Mouse (Mus musculus) liver (tissue): ENCODE data around the gene Prkce.

Experiments used
- DNase-seq: peaks from one replicate; pipeline ENCODE4 v3.0.0-alpha.2; 2020; ENCODE audit warnings: mixed read lengths

Gene Prkce

DNA sequence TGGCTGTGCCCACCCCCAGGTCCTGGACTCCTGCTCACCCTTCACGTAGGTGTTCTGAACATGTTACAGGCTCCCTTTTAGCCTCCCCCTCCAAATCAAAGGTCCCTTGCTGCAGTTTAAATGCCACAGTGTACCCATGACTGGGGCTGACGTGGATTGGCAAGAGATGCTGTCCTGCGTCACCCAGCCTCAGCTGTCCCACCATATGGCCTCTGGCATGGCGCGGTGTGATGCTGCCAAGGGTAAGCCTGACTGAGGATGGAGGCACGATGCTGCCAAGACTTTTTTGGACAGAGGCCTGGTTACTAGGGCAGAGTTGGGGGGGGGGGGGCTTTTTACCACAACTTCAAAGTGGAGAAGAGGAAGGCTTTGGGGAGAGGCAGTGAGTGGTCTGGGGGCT, 98.5 kb downstream of the Prkce start:
- DNase-seq = no peak

DNA sequence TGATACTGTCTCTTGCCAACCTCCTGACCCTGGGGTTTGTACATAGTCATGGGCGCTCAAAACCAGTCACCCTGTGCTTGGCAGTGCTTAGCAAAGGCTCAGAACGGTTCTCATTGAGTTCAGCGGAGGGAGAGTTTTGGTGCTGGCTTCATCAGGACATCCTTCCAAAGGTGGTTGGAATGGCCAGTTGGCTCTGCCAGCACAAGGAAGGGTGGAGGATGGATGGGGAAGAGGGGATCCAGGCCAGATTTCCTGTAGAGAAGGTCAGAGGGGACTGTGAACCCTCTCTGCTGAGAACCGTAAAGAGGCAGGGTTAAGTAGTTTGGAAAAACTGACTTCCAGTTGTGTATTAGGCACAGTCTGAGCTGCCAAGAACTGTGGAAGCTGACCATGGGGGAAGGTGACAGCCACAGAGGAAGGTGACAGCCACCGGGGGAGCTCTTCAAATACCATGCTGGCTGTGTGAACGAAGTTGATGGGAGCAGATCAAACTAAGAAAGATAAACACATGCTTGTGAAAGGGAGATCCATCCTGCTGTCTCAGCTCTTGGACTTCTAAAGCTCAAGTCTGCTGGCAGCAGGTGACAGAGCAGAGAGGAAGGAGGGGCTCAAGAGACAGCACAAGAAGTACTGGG, 99.7 kb downstream of the Prkce start:
- DNase-seq = no peak

DNA sequence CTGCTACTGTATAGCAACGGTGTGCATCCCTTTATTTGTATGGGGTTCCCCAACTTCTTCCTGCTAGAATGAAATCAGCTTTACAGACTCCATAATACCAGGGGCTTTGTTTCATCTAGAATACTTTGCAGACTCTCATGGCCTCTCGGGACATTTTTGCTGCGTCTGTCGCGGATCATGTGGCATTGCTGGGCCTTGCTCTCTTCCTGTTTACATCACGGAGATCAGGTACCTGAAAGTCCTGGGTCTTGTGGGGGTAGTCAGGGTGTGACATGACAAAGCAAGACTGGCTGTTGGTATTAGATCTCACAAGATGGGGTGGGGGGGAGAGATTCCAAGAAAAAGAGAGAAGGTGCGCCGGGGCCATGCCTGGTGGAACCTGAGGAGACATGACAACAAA, 102.1 kb downstream of the Prkce start:
- DNase-seq = no peak

DNA sequence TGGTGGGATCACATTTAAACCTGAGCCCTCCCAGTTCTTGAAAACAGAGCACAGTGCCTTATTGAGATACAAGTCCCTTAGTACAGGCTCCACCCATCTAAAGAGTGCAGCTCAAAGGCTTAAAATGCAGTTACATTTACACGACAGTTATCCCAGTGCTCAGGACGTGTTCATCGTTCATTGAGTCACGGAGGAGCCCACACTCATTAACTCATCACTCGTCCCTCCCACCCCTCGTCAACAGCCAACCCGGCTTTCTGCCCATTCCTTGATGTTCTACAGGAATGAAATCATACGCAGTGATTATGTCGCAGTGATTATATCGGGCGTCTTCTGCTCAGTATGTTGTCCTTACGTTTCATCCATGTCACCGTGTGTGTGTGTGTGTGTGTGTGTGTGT, 102.9 kb downstream of the Prkce start:
- DNase-seq = no peak

DNA sequence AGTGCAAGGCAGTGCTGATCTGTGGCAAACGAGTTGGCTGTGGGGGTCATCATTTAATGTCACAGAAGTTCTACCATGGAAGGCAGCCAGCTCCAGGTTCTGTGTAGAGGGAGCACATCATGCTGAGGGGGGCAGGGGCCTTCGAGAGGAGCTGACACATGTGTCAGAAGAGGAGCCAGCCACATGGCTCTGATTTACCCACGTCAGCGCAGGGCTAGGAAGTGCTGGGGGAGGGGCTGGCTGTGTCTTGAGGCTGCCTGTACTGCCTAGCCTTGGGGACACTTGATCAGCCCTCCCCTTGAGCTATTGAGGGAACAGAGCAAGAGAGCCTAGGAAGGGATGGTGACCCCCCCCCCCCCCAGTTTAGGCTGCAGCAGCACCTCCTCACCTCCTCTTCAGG, 103.7 kb downstream of the Prkce start:
- peak; percentile 14 for DNase-seq

DNA sequence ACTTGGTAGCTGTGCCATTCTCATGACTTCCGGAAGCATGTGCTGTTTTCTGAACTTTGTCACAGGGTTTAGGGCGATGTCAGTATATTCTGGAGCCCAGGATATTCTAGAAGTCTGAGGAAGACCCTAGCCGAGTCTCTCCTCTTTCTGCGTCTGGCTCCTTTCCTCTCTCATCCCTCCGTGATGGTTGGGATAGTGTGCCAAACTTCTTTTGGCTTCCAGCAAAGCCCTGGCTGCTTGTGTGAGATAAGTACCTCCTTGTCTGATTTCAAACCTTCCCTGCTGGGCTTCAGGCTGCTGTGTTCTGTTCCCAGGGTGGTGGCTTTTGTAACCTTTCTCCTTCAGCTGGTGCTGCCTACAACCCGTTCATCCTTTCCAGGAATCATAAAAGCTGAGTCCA, 105.4 kb downstream of the Prkce start:
- no peak for DNase-seq

DNA sequence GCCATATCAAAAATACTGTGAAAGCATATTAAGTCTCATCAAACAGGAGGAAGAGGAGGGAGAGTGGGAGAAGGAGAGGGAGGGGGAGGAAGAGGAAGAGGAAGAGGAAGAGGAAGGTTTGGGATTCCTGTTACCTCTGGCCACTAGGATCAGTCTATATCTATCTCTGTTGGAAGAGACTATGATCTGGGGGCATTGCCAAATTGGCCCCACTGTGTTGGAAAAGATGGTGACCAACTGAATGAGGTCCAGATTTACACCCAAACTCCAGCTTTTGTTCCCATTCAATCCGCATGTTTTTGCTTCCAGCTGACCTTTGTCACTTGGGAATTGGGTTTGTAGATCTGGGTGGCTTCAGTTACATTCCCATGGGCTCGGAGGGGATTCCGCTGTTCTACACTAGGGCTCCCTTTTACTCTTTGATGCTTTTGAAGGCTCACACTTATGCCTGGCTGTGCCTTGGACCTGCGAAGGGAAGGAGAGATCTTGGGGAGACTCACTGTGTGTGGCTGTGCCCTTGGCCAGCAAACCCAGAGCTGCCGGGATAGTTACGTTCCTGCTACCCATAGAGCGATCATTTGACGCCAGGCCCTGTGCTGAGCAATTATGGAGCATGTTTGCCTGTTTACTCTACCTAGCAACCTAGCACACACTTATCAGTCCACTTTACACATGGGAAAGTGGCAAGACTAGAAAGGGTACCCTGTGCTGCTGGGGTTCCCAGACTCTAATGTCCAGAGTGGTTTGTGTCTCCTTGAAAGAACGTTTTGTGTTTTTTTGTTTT, 106.2 kb downstream of the Prkce start:
- DNase-seq = no peak

DNA sequence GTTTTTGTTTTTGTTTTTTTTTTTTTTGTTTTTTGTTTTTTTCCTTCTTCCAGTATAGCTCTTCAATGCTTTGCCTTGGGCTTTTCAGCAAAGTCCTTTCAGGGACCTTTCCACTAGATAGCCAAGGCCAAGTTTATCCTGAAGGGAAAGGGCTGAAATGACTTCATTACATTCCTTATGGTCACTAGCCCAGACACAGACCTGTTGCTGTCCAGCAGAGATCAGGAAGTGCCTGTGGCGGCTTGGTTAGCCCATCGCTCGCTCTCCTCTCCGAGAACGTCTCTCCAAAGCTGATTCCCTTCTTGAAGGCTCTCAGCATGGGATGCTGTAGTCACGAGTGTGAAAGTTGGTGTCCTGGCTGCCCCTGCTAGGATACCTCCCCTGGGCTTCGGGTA, 106.8 kb downstream of the Prkce start:
- DNase-seq = no peak

DNA sequence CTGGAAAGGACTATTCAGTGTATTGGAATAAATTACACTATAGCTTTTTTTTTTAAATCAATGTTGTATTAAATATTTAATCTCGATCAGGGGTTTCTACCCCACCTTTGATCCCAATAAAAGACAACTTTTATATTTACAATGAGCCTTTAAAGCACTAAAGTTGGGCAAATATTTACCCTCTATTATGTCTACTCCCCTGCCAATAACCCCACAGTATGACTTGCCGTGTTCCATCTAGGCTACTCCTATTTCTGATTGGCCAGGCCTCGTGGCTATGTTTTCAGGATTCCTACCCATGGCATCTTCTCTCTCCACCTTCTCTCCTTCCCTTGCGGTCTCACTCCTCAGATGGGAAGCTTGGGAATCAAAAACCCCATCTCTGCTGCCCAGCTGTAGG, 108.8 kb downstream of the Prkce start:
- DNase-seq = no peak

DNA sequence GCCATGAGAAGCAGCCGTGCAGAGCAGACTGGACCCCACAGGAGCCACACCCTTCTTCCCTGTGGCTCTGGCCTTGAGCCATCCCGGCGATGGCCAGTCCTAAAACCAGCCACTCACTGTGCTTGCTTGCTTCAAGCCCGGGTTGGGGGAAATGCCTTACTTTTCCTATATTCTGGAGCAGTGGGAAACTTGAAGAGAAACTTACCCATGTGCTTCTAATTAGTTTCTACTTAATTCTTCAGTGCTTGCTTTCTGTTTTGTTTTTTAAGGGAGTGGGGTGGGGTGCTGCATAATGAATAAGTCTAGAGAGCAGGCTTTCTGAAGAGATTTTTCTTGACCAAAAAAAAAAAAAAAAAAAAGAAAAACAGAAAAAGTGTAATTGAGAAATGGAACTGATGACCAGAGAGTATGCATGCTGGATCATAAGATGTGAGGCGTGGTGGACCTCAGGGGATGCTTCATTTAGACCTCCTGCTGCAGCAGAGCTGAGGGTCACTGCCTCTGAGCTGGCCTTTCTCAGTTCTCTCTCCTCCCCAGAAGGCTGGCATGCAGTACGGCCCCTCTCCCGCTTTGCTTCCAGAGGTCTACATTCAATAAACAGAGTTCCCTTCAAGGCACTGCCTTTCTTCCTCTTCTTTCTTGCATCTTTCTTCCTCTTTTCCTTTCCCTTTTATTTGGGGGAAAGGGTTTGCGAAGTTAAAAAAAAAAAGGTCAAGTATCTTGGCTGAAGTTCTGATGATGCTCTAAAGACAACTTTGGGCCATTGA, 109.6 kb downstream of the Prkce start:
- no peak for DNase-seq

DNA sequence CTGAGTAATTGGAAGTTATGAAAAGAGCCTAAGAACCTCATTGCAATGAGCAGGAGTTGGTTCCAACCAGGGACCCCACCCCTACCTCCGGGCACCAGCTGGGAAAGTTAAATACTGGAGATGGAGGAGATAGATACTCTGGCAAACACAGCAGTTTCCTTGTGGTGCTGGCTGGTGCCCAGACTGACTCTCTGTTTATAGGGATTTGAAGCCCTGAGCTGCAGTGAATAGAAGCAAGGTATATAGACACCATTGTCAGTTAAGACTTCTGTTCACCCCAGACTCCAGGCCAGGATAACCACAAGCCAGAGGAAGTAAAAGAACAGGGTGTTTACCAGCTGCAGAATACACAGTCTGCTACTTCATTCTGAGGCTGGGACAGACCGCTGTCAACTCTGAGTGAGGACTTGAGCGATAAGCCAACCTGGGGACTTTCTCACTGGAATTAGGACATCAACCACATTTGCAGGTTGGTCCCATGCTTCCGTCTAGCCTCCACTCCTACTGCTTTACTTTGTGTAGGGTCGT, 110.5 kb downstream of the Prkce start:
- DNase-seq = no peak

DNA sequence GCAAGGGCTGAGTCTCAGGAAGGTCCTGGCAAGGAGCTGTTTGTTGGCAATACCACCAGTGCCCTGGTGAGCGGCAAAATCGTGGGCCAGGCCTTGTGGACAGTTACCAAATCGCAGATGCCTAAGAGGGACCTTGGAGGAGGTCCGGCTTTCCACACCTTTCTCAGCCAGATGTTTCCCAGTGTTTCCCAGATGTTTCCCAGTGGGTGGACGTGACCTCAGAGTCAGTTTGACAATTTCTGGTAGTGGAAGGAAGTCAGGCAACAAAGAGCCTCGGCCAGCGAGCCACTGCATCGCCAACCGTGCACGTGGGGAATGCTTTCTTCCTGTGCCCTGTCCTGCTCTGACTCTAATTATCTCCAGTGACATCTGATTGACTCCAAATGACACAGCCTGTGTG, 112.2 kb downstream of the Prkce start:
- DNase-seq = no peak

DNA sequence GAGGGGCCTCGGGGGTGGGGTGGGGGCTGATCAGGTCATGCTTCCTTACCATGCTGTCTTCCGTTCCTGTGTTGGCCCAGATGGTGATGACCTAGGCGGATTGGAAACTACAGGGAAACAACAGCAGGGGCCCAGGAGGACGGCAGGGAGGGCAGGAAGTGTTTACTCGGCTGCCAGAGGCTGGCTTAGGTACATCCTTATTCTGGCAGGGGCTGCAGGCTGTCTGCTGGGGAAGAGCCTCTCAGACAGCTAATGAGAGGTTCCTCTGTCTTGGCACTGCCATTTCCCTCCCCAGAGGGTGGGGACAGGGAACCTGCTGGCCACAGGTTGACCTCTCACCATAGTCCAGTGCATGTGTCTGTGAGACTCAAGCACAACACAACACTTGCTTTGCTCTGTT, 116.2 kb downstream of the Prkce start:
- no peak for DNase-seq

DNA sequence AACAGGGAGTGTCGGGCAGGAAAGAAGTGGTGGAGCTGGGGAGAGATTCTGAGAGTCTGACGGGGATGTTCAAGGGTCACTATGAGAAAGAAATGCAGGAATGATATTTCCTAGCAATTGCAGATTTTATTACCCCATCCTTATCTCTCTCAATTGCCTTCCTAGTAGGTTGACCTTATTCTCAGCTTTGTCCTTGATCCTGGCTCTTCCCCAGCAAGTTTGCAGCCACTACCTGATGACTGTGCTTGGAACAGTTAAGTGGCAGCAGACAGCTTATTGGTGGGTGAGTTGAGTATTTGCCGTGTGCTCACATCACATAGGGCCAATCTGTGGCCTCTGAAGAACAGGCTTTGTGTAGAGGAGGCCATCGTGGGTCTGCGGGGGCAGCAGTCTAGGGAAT, 117.5 kb downstream of the Prkce start:
- DNase-seq = no peak

DNA sequence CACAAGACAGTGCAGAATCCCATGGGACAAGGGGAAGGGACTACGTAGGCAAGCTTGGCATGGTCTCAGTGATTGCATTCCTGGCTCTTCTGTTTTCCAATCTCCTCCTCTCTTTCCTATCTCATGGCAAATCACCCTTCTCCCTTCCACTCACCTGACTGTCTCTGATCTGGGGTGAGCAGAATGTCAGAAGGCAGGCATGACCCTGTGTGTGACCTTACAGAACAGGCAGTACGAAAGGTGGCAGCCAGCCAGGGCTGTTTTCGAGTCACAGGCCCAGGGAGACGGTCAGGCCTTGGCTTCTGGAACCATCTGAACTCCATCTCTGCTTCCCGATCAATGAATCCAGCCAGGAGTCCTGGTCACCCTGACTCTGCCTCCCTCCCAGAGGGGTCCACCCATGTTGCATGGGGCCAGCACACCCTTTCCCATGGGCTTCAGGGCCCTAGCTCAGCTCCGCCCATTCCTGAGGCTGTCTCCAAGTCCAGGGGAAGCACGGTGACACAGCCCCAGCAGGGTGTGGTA, 119.2 kb downstream of the Prkce start:
- DNase-seq = no peak

DNA sequence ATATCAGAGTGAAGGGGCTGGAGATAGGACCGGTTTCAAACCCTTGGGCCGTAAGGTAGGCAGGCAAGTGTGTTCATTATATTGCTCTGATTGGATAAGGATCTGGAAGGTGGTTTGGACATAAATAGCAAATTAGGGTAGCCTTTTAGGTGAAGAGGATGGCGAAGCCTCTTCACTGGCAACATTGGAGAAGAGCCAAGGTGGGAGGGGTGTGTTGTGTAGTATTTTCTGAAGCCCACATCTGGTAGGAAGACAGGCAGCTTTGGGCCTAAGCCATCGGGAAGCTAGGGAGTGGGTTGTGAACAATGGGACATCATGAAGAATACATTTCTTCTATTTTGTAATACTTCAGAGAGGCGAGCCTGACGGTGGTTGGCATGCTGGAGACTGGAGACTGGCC, 125.1 kb downstream of the Prkce start:
- DNase-seq = no peak

DNA sequence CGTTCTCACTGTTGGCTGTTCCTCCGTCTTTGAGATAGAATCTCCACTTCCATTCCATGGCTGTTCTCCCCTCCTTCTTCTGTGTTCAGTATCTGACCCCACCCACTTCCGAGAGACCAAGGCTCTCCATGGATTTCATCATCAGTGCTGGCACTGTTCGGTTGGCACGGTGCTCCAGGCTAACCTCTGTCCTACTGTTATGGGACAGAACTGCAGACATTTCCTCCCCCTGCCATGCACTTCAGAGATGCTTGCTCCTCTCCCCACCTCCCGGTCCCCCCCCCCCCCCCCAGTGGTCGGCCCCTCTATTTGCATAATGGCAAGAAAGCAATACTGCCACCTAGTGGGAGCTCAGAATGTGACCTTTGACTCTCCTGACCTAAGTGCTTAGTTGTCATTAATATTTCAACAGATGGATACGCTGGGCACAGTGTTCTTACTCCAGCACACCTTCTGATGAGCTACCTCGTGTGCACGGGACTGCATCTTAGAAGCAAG, 125.7 kb downstream of the Prkce start:
- DNase-seq = peak; percentile 69

DNA sequence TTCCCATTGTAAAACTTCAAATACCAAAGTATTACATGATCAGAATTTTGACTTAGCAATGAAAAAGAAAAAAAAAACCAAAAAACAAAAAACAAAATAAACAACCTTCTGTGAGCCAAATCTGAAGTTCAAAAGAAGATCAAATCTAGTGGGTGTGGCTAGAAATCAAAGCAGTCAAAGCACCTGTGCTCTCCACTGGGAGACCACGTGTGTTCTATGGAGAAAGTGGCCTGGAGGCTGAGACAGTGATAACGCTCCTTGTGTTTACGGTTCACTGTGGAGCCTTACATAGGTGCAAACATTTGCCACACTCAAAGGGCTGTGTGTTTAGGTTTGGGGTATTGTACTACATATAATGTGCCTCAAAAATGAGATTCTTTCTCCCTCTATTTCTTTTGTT, 132.0 kb downstream of the Prkce start:
- no peak for DNase-seq

DNA sequence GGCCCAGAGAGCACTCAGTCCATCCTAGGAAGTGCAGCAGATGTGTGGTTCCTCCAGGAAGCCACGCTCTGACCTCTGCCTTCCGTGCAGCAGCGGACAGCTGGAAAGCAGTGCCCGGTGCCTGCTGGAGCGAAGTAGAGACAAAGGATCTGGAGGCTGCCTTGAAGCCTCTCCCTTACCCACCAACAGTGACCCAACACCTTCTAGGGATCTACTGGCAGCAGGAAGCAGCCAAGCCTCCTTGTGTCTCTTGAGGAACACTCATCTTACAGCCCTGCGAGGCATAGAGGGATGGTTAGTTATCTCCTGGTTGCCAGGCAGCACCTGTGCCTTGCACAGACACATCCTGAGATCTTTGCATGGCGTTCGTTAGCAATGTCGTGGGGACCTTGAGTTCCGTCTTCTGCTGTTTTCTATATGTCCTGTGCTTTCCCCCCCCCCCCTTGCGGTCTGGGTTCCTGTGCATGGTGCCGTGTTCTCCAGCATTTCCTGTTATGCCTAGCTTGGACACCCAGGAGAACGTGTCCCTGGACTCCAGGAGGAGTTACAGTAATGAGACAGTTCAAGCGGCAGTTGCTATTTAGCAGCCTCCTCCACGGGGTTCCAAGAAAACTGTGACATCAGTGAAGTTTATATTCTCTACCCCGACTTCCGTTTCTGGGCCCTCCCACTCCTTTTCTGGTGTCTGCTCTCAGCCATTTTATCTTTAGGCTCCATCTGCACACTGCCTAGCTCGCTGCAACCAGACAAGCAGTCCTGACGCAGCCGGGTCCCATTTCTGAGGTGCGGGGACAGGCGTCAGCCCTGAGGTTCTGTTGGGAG, 133.4 kb downstream of the Prkce start:
- DNase-seq = peak; percentile 86

DNA sequence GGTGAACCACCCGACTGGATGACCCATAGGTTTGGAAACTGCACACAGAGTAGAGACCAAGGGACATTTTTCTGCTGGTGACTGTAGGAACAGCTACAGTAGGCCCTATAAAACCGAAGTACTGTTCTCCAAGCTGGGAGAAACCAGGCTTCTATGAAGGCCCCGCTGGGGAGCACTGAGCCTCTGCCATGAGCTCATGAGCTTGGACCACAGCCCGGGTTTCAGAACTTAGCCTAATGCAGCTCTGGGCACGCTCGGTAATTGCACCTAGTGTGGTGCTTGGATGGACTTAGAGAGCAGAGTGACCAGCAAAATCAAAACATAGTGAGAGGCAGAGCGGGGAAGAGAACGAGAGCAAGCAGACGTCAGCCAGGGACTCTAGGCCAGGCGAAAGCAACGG, 134.7 kb downstream of the Prkce start:
- DNase-seq = no peak

DNA sequence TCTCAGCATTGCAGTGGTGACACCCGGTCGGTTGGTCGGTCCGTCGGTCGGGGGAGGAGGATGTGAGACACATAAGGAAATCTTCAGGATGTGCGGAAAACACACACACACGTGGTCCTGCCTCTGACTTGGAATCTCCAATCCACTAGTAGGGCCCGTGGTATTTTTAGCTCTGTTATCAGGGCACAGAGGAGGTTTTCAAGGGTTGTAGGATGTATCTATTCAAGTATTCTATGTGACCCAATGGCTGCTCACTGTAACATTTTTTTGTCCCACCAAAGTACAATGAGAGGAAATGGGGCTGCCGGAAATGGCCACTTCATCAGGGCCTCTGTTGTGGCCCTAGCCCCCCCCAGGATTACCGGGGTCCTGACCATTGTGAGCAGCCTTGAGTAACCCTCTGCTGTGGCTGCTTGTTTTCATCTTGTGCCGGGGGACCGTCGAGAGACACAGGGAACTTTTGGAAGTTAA, 135.3 kb downstream of the Prkce start:
- peak; percentile 34 for DNase-seq
